Mouse (Mus musculus) testis, adult 10 weeks (tissue): ENCODE results near the gene Mb21d2. TPM values are rescaled to one million over a fixed set of nuclear protein-coding genes. Genes with fewer than 3 reads are reported as not detected.

ENCODE experiments used
- polyA plus RNA-seq: library from polyadenylated mRNA; stranded (reverse); fragments of 350-450 nt; fragmentation: Illumina TruSeq; extraction: RNeasy Lipid Tissue Mini Kit (QIAGEN cat#74804); gene quantifications from one replicate; pipeline ENCODE4 v1.2.3, GENCODE M21; 2014; ENCODE audit warnings: low read depth, low replicate concordance

Mb21d2 gene
- 1.7 TPM for polyA plus RNA-seq

GRCm38 (mm10) chr16:28928815-28929685, at the start of gene Mb21d2:
Mb21d2 (minus strand) TSS chr16:28929673.

Other genes with a start within 250 kb of the Mb21d2 start
- gene Fgf12, start 176.6 kb downstream of the Mb21d2 start, polyA plus RNA-seq: 16.4 TPM